Mouse (Mus musculus): ENCODE data around the gene Ulk4.

GRCm38 (mm10) chr9:121293187-121293586 lies 16.2 kb upstream of the Ulk4 start:
- TF ChIP-seq GATA1 (IDR thresholded peaks at IDR 0.05; ENCODE audit: borderline replicate concordance, low read length) (no peak), FLI1 (IDR thresholded peaks at IDR 0.05; ENCODE audit: low read length) (no peak)

Measured in megakaryocyte, embryonic 14.5 days (primary cell).